Mouse (Mus musculus): ENCODE data around the gene Renbp.

Renbp gene

DNA sequence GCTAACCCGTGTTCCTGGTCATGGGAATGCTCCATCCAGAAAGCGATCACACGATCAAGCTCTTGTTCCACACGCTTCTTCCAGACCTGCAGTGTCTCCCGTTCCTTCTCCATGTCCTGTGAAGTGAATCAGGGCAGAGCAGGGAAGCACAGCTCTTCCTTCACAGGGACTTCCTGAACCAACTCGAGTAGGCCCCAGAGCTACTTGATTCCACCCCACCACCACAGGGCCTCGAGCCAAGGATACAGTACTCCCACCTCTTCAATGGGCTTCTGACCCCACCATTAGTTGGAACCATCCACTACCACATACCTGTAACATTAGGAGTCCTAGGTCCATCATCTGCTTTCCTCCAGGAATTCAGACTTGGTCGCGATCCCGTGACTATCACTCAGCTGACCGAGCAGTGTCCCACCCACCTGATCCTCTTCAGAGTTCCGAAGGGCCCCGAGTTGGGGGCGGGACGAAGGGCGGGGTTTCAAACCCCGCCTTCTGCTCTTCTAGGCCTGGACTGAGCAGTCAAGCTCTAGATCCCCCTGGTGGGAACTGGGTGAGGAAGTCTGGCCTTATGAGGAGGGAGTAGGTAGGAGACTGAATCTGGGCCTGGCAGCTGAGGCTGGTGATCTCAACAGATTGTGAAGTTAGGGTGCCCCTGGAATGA is at the start of gene Renbp:
Gene Renbp (minus strand): TSS at position 449 of the 661 bp plus-strand sequence.
- DNase-seq (ENCODE audit: low spot score in 2 of 2) = no peak

DNA sequence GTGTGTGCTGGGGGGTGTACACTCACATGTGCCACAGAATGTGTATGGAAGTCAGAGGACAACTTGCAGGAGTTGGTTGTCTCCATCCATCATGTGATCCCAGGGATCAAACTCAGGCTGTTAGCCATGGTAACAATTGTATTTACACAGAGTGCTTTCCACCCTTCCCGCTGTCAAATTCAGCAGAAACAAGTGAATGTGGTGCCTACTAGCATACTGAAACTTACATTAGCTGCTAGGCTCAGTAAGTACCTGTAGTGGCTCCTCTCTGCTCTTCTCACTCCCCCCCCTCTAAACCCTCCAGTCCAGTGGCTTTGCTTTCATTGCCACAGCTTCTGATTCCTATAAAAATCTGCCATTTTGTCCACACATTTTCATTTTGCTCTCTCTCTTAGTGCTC is 47.1 kb upstream of the Renbp start:
- no peak for DNase-seq (ENCODE audit: low spot score in 2 of 2)

- DNase-seq (ENCODE audit: low spot score in 2 of 2) = no peak
Observed at GRCm38 (mm10) chrX:73976283-73976682, 45.6 kb upstream of the Renbp start.

GRCm38 (mm10) chrX:73972774-73973173 is 42.1 kb upstream of the Renbp start:
- no peak for DNase-seq (ENCODE audit: low spot score in 2 of 2)

GRCm38 (mm10) chrX:73970781-73971180 is 40.1 kb upstream of the Renbp start:
- DNase-seq (ENCODE audit: low spot score in 2 of 2) = no peak

DNA sequence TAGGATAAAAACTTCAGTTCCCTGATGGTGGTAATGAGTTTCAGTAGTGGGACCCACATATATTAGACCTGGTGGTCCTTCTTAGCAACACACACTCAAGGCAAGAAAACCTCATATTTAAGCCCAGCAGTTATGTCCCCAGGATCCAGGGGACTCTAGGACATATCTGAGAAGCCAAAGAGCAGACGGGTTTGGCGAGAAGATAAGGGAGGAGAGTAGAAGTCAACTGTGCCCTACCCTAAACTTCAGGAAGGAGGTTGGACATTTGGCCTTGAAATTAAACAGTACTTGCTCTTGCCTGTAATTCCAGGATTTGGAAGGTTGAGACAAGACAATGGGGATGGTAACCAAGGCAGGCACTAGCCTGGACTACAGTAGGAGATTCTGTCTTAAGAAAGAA is 39.1 kb upstream of the Renbp start:
- no peak for DNase-seq (ENCODE audit: low spot score in 2 of 2)

- no peak for DNase-seq (ENCODE audit: low spot score in 2 of 2)
Observed at GRCm38 (mm10) chrX:73969167-73969566, 38.5 kb upstream of the Renbp start.

- DNase-seq (ENCODE audit: low spot score in 2 of 2) = peak; percentile 85 to 89
Observed at GRCm38 (mm10) chrX:73967177-73968075, 36.8 kb upstream of the Renbp start.

DNA sequence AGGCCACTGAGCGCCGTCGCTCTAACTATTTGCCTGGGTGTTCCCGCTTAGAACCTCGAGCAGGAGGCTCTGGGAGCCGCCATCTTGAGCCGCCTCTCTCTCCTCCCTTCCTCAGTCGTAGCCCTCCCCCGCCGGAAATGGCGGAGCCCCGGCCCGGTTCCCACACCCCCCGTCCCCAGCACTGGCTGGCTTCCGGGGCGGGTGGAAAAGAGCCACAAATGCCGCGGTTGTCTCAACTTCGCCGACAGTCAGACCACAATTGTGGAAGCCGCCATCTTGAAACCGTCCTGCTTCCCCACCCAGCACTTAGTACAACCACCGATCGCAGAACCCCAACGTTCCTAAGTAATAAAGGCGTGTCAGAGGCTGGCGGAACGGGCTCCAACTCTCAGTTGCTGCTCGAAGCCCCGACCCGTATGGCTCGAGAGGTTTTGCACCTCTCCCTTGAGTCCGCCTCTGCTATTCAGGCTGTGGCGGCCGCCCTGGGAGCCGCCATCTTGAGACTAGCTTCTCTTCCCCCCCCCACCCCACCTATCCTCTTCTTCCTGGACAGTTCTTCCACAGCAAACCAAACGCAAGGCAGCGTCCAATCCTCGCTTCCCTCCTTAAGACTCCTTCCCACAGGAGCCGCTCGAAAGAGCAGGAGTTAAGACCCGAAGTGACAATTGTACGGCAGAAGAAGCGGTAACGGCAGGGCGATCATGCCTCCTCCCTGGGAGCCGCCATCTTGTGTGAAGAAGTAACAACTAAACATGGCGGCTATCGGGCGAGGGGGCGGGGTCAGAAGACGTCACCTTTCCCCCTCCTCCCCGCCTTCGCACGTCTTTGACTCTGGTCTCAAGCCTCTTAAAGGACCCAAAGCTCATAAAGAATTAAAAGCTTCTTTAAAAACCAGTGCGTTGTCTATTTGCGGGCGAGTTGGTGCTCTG is 35.9 kb upstream of the Renbp start, which contains the start of gene Hcfc1:
Gene Hcfc1 (minus strand): TSS at position 110 of the 929 bp plus-strand sequence.
- DNase-seq (ENCODE audit: low spot score in 2 of 2) = peak; percentile 86 to 90

GRCm38 (mm10) chrX:73965307-73965706 is 34.7 kb upstream of the Renbp start:
- peak; percentile 64 to 70 for DNase-seq (ENCODE audit: low spot score in 2 of 2)

- DNase-seq (ENCODE audit: low spot score in 2 of 2) = no peak
Observed at GRCm38 (mm10) chrX:73964363-73964762, 33.7 kb upstream of the Renbp start.

- DNase-seq (ENCODE audit: low spot score in 2 of 2) = no peak
Observed at GRCm38 (mm10) chrX:73954988-73955387, 24.3 kb upstream of the Renbp start.

- DNase-seq (ENCODE audit: low spot score in 2 of 2) = no peak
Observed at GRCm38 (mm10) chrX:73952603-73953002, 22.0 kb upstream of the Renbp start.

DNA sequence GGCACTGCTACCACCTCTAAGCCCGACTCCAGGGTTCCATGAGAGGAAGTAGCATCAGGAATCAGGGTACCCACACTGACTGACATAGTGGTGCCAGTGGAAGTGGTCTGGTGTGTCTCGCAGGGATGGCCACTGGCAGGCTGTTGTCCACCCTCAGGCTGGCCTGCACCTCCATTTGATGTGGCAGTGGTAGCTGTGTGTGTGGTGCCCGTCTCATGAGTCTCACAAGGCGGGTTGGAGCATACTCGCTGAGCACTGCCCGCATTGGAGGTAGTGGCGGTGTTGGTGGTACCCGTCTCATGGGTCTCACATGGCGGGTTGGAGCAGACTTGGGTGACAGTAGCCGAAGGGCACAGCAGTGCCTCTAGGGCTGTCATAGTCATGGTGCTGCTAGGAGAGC is 18.7 kb upstream of the Renbp start:
- DNase-seq (ENCODE audit: low spot score in 2 of 2) = no peak

GRCm38 (mm10) chrX:73948647-73949046 is 18.0 kb upstream of the Renbp start:
- peak; percentile 35 to 51 for DNase-seq (ENCODE audit: low spot score in 2 of 2)

- no peak for DNase-seq (ENCODE audit: low spot score in 2 of 2)
Observed at GRCm38 (mm10) chrX:73946896-73947295, 16.2 kb upstream of the Renbp start.

DNA sequence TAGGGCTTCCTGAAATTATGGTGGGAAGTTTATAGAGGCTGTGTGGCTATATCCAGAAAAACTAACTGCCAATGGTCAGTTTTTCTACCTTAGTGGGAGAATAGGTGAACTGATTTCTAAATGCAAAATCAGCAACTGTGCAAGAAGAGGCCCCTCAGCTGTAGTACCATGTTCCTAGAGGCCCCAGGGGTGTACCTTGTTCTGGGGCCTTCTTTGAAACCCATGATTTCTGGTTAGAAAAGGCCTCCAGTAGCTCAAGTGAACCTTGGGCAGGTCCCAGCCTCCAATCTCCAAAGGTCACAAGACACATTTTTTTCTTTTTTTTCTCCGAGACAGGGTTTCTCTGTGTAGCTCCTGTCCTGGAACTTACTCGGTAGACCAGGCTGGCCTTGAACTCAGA is 11.6 kb upstream of the Renbp start:
- DNase-seq (ENCODE audit: low spot score in 2 of 2) = no peak

- no peak for DNase-seq (ENCODE audit: low spot score in 2 of 2)
Observed at GRCm38 (mm10) chrX:73941860-73942259, 11.2 kb upstream of the Renbp start.

- DNase-seq (ENCODE audit: low spot score in 2 of 2) = no peak
Observed at GRCm38 (mm10) chrX:73931871-73932270, 1.2 kb upstream of the Renbp start.

- no peak for DNase-seq (ENCODE audit: low spot score in 2 of 2)
Observed at GRCm38 (mm10) chrX:73922550-73922882, 8.1 kb downstream of the Renbp start.

DNA sequence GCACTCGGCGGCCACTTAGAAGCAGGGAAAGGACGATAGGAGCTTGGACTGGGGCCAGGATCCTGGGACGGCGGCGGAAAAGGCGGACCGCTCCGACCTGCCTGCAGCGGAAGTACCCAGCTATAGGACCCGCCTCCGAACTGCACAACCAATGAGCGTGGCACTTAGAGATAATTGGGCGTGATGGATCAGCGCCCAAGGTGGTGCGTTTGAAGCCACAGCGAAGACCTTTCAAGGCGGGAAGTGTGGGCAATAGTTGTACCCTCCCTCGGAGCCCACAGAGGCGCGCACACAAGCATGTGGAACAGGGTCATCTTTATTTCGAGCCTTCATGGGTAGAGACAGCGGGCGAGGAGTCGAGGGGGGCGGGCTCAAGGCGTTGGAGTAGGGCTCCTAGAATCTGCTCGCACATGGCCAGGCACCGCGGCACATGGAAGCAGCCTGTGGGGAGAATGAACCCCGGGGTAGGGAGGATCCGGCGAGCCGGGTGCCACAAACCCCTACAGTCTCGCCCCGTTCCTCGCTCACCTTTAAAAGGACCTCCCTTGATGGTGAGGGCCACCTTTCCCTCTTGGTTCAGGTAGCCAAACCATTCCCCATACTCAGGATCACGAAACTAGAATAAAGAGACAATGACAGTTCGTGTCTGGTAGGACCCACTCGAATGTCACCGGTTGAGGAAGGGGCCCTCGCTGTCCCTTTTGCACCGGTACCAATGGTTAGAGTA is 8.7 kb downstream of the Renbp start, which contains the start of the genes Arhgap4 and Naa10:
Gene Arhgap4 (minus strand): TSS at position 48 of the 727 bp plus-strand sequence.
Gene Naa10 (minus strand): TSS at position 122 of the 727 bp plus-strand sequence.
- peak; percentile 86 for DNase-seq (ENCODE audit: low spot score in 2 of 2)
